Mouse (Mus musculus) ES-E14 (cell line): ENCODE results near the gene Stxbp2. TPM values are rescaled to one million over a fixed set of nuclear protein-coding genes. Genes with fewer than 3 reads are reported as not detected.

Experiments used
- DNase-seq: peaks from one replicate; pipeline ENCODE4 v3.0.0-alpha.2; 2013; ENCODE audit warnings: low read depth, low spot score
- H3K27ac ChIP-seq: 2 replicates; pipeline ENCODE4 v1.5.1; 2012; ENCODE audit warnings: low read depth, mild to moderate bottlenecking, low read length, moderate library complexity, mixed read lengths; ENCODE audit not compliant: poor library complexity, insufficient read depth, severe bottlenecking
- H3K36me3 ChIP-seq: 2 replicates; pipeline ENCODE4 v1.6.1; 2012; ENCODE audit warnings: mild to moderate bottlenecking, low read length, moderate library complexity, mixed read lengths; ENCODE audit not compliant: control insufficient read depth, poor library complexity, insufficient read depth, severe bottlenecking
- H3K4me1 ChIP-seq, 2 experiments: fragments of 150-350 bp in 1 of 2; sonication (generic) in 1 of 2; 2 replicates each; pipeline ENCODE4 v1.6.1; 2012; ENCODE audit warnings: low read length in 2 of 2, mild to moderate bottlenecking in 1 of 2, mixed read lengths in 1 of 2; ENCODE audit not compliant: control insufficient read depth in 2 of 2, insufficient read depth in 2 of 2, poor library complexity in 1 of 2
- H3K4me3 ChIP-seq, 2 experiments: fragments of 150-350 bp in 1 of 2; sonication (generic) in 1 of 2; 2 replicates each; pipeline ENCODE4 v1.5.1; 2012; ENCODE audit warnings: low read length in 2 of 2, low read depth in 1 of 2, mild to moderate bottlenecking in 1 of 2, mixed read lengths in 1 of 2; ENCODE audit not compliant: insufficient read depth in 1 of 2, poor library complexity in 1 of 2, severe bottlenecking in 1 of 2
- H3K9ac ChIP-seq: 2 replicates; pipeline ENCODE4 v1.6.1; 2012; ENCODE audit warnings: low read depth, mild to moderate bottlenecking, low read length, mixed read lengths; ENCODE audit not compliant: poor library complexity, insufficient read depth, severe bottlenecking
- H3K9me3 ChIP-seq: fragments of 150-350 bp; sonication (generic); 2 replicates; pipeline ENCODE4 v1.6.1; 2012; ENCODE audit warnings: low read depth, mild to moderate bottlenecking, low read length; ENCODE audit not compliant: control insufficient read depth, insufficient read depth
- CHD2 ChIP-seq: IDR thresholded peaks from 2 replicates; pipeline ENCODE4 v1.6.1; 2014; ENCODE audit warnings: mild to moderate bottlenecking, low read depth, low read length, inconsistent platforms
- HCFC1 ChIP-seq: IDR thresholded peaks from 2 replicates; pipeline ENCODE4 v1.6.1; 2012; ENCODE audit warnings: low read length, inconsistent platforms, borderline replicate concordance; ENCODE audit not compliant: insufficient read depth
- MAFK ChIP-seq: IDR thresholded peaks from 2 replicates; pipeline ENCODE4 v1.6.1; 2014; ENCODE audit warnings: mild to moderate bottlenecking, low read depth, low read length, inconsistent platforms; ENCODE audit not compliant: insufficient read depth
- ZC3H11A ChIP-seq: IDR thresholded peaks from 2 replicates; pipeline ENCODE4 v1.6.1; 2012; ENCODE audit warnings: low read depth, mild to moderate bottlenecking, inconsistent platforms, low read length, borderline replicate concordance
- ZNF384 ChIP-seq: IDR thresholded peaks from 2 replicates; pipeline ENCODE4 v1.6.1; 2012; ENCODE audit warnings: low read depth, low read length, inconsistent platforms
- in situ Hi-C, 2 experiments: fragments of 600-800 bp; cut with MboI; formaldehyde crosslinking; loops; one replicate each; pipeline ENCODE4 v1.15.1; 2025; ENCODE audit warnings: low sequenced_read_pairs in 2 of 2, inconsistent platforms in 1 of 2; ENCODE audit not compliant: unreplicated experiment in 2 of 2
- total RNA-seq: library from RNA; depleted of rRNA; stranded (reverse); fragments of 300-350 nt; gene quantifications from 2 replicates; pipeline ENCODE4 v1.2.3, GENCODE M21; 2012

Stxbp2 gene
- total RNA-seq, 1 experiment, result 38.5 TPM

- Histone ChIP-seq H3K9ac (no peak overlapping the region), H3K27ac (no peak overlapping the region), H3K9me3 (no peaks in the 10 kb centered on the region), H3K4me3 (no peak overlapping the region), H3K36me3 (no peaks in the 10 kb centered on the region), H3K4me1 (peaks cover 0 to 4% of the 10 kb centered on the region in 2 experiments; a peak in 1 of 4 replicates)
- TF ChIP-seq ZC3H11A (no peak), ZNF384 (no peak), MAFK (no peak), HCFC1 (no peak), CHD2 (no peak)
- no peak for DNase-seq
- in situ Hi-C loops, result no loop called here
These were observed 30.1 kb downstream of the Stxbp2 start for GRCm38 (mm10) chr8:3660889-3661288.

- no peak for TF ChIP-seq HCFC1
- TF ChIP-seq ZNF384, result no peak
- no peak for TF ChIP-seq ZC3H11A
- no peak for TF ChIP-seq MAFK
- no peak for TF ChIP-seq CHD2
- in situ Hi-C loops, result no loop called here
- Histone ChIP-seq H3K4me3 (no peak overlapping the region), H3K4me1 (peaks cover 0 to 4% of the 10 kb centered on the region in 2 experiments; a peak in 1 of 4 replicates), H3K9me3 (no peaks in the 10 kb centered on the region), H3K36me3 (no peaks in the 10 kb centered on the region), H3K27ac (no peak overlapping the region), H3K9ac (no peak overlapping the region)
- DNase-seq, result no peak
These were observed 33.6 kb downstream of the Stxbp2 start for GRCm38 (mm10) chr8:3664405-3664804.

GRCm38 (mm10) chr8:3665507-3665906 is 34.8 kb downstream of the Stxbp2 start, which contains the start of gene Mcemp1:
Gene Mcemp1 (plus strand): TSS chr8:3665754.
- no peak within 1 kb of the TSS for H3K9ac ChIP-seq
- TF ChIP-seq MAFK, result no peak
- no peak for TF ChIP-seq ZC3H11A
- no peak within 1 kb of the TSS for H3K27ac ChIP-seq
- no peaks in the 10 kb centered on the region for H3K36me3 ChIP-seq
- no peaks in the 10 kb centered on the region for H3K9me3 ChIP-seq
- peaks cover under 1 to 4% of the 10 kb centered on the region in 2 experiments; a peak in 1 of 4 replicates for H3K4me1 ChIP-seq
- H3K4me3 ChIP-seq, result no peak within 1 kb of the TSS
- in situ Hi-C loops, result no loop called here
- DNase-seq, result no peak

GRCm38 (mm10) chr8:3670388-3670787 is 39.6 kb downstream of the Stxbp2 start:
- H3K36me3 ChIP-seq, result no peaks in the 10 kb centered on the region
- H3K9me3 ChIP-seq, result no peaks in the 10 kb centered on the region
- H3K9ac ChIP-seq, result no peak overlapping the region
- DNase-seq, result no peak
- peaks cover 3 to 4% of the 10 kb centered on the region in 2 experiments; a peak in 1 of 4 replicates for H3K4me1 ChIP-seq
- TF ChIP-seq ZNF384, result no peak
- TF ChIP-seq HCFC1, result no peak
- no peak for TF ChIP-seq ZC3H11A
- TF ChIP-seq MAFK, result no peak
- TF ChIP-seq CHD2, result no peak
- no peak overlapping the region for H3K4me3 ChIP-seq
- no peak overlapping the region for H3K27ac ChIP-seq
- in situ Hi-C loops, result loop anchor here in 1 of 2 experiments (10.0 kb wide), 1 partner anchor 386 kb away; no protein-coding TSS in a partner anchor
